Mouse (Mus musculus): ENCODE results near the gene Aknad1. TPM values are rescaled to one million over a fixed set of nuclear protein-coding genes. Genes with fewer than 3 reads are reported as not detected.

Gene Aknad1
- total and polyA plus RNA-seq, 3 experiments: not detected

- Histone ChIP-seq H3K9me3 (replicated peaks; ENCODE audit: low read length) (no peaks in the 10 kb centered on the region), H3K36me3 (replicated peaks in 1 of 2; ENCODE audit: control insufficient read depth in 1 of 2, insufficient read depth in 1 of 2, low read length in 1 of 2) (no peaks in the 10 kb centered on the region), H3K79me2 (replicated peaks; ENCODE audit: control insufficient read depth, extremely low read depth, insufficient read depth, poor library complexity, severe bottlenecking) (no peaks in the 10 kb centered on the region), H3K27me3 (replicated peaks) (no peaks in the 10 kb centered on the region), H3K4me1 (ENCODE audit: control insufficient read depth in 1 of 2, insufficient read depth in 2 of 2) (no peaks in the 10 kb centered on the region), H3K4me3 (replicated peaks in 1 of 3; ENCODE audit: low read depth in 2 of 3, low read length in 2 of 3, poor library complexity in 1 of 3) (no peak overlapping the region), H3K4me2 (ENCODE audit: insufficient read depth, low read depth, poor library complexity, severe bottlenecking) (no peak overlapping the region), H3K27ac (ENCODE audit: insufficient read depth, low read depth) (no peak overlapping the region), H3K9ac (ENCODE audit: insufficient read depth, low read depth) (no peak overlapping the region)
- dilution Hi-C loops (cut with MboI; ENCODE audit: extremely low pct_ligation_motif_present, extremely low pct_unique_long_range_greater_than_20kb, low sequenced_read_pairs) (no loop called here), in situ Hi-C loops (cut with MboI; ENCODE audit: low pct_ligation_motif_present, low pct_unique_long_range_greater_than_20kb, low sequenced_read_pairs) (no loop called here)
- TF ChIP-seq MXI1 (IDR thresholded peaks at IDR 0.05; ENCODE audit: low read depth, low read length) (no peak), MAZ (IDR thresholded peaks at IDR 0.05; ENCODE audit: low read depth, low read length) (no peak), MAX (IDR thresholded peaks at IDR 0.05; ENCODE audit: low read length) (no peak), POLR2A (IDR thresholded peaks at IDR 0.05; ENCODE audit: low read depth, low read length) (no peak), SMC3 (IDR thresholded peaks at IDR 0.05; ENCODE audit: low read depth, low read length) (no peak), E2F4 (IDR thresholded peaks at IDR 0.05; ENCODE audit: insufficient replicate concordance, low read depth, low read length) (no peak), KAT2A (IDR thresholded peaks at IDR 0.05; ENCODE audit: insufficient replicate concordance, low read length) (no peak), TBP (conservative IDR thresholded peaks at IDR 0.05; ENCODE audit: low read depth, low read length) (no peak)
- DNase-seq (ENCODE audit: extremely low read depth): no peak
Measured at GRCm38 (mm10) chr3:108757570-108757969, 18.1 kb downstream of the Aknad1 start.

DNA sequence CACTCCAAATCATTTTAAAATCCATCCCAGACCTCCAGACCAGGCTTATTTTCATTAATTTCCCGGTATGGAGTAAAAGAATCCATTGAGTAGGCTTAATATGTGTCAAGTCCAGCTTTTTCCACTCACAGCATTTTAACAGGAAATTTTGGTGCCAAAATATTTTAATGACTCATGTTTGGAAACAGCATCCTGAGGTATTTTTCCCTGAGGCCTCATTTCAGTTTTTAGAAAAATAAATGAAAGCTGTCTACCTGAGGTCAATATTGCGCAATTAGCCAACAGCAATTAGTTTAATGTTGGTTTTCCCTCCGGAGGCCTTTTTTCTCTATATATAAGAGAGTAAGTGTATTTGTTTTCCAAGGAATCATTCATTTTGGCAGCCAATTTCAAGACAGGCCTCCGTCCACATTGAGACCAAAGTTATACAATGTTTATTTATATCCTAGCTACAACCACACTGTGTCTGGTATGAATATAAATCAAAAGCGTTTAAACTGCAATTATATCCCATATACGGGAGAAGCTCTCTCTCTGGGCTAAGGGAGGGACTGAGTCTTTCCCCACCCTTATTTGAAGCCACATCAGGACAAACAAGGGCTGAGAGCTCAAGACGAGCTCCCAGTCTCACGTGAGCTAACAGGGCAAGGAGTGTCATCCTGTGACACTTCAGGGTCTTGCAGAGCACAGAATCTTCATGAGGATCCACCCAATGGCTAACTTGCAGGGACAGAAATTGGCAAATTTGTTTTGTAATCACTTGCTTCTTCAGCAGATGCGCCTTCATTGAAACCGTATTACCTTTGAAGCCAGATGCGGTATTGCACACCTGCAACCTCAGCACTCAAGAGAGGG, 20.3 kb downstream of the Aknad1 start:
- H3K9ac ChIP-seq (ENCODE audit: insufficient read depth, low read depth): no peak overlapping the region
- DNase-seq (ENCODE audit: extremely low read depth): no peak
- no peaks in the 10 kb centered on the region for H3K79me2 ChIP-seq (replicated peaks; ENCODE audit: control insufficient read depth, extremely low read depth, insufficient read depth, poor library complexity, severe bottlenecking)
- H3K4me3 ChIP-seq (replicated peaks in 1 of 3; ENCODE audit: low read depth in 2 of 3, low read length in 2 of 3, poor library complexity in 1 of 3): no peak overlapping the region
- H3K27ac ChIP-seq (ENCODE audit: insufficient read depth, low read depth): no peak overlapping the region
- H3K36me3 ChIP-seq (replicated peaks in 1 of 2; ENCODE audit: control insufficient read depth in 1 of 2, insufficient read depth in 1 of 2, low read length in 1 of 2): no peaks in the 10 kb centered on the region
- H3K4me1 ChIP-seq (ENCODE audit: control insufficient read depth in 1 of 2, insufficient read depth in 2 of 2): no peaks in the 10 kb centered on the region
- in situ Hi-C loops (cut with MboI; ENCODE audit: low pct_ligation_motif_present, low pct_unique_long_range_greater_than_20kb, low sequenced_read_pairs) (no loop called here), dilution Hi-C loops (cut with MboI; ENCODE audit: extremely low pct_ligation_motif_present, extremely low pct_unique_long_range_greater_than_20kb, low sequenced_read_pairs) (no loop called here)
- H3K9me3 ChIP-seq (replicated peaks; ENCODE audit: low read length): no peaks in the 10 kb centered on the region
- no peak for TF ChIP-seq UBTF (IDR thresholded peaks at IDR 0.05; ENCODE audit: low read depth, low read length)
- TF ChIP-seq GABPA (IDR thresholded peaks at IDR 0.05; ENCODE audit: insufficient replicate concordance, low read depth, low read length): no peak
- TF ChIP-seq TCF12 (IDR thresholded peaks at IDR 0.05; ENCODE audit: low read depth, low read length): no peak
- no peak for TF ChIP-seq MEF2A (IDR thresholded peaks at IDR 0.05; ENCODE audit: borderline replicate concordance, low read depth, low read length)
- no peak for TF ChIP-seq NRF1 (IDR thresholded peaks at IDR 0.05; ENCODE audit: low read depth, low read length)
- TF ChIP-seq MAFK (IDR thresholded peaks at IDR 0.05; ENCODE audit: insufficient replicate concordance, low read length): no peak
- no peak for TF ChIP-seq USF1 (IDR thresholded peaks at IDR 0.05; ENCODE audit: low read depth, low read length)
- TF ChIP-seq USF2 (conservative IDR thresholded peaks at IDR 0.05; ENCODE audit: low read depth, low read length): no peak
- no peak for TF ChIP-seq RCOR1 (conservative IDR thresholded peaks at IDR 0.05; ENCODE audit: low read depth, low read length)
- TF ChIP-seq ZNF384 (IDR thresholded peaks at IDR 0.05; ENCODE audit: low read depth, low read length): no peak
- no peak for TF ChIP-seq MXI1 (IDR thresholded peaks at IDR 0.05; ENCODE audit: low read depth, low read length)
- no peak for TF ChIP-seq MAZ (IDR thresholded peaks at IDR 0.05; ENCODE audit: low read depth, low read length)
- TF ChIP-seq E2F4 (IDR thresholded peaks at IDR 0.05; ENCODE audit: insufficient replicate concordance, low read depth, low read length): no peak
- TF ChIP-seq BHLHE40 (IDR thresholded peaks at IDR 0.05; ENCODE audit: low read depth, low read length): no peak
- no peak for TF ChIP-seq ELF1 (IDR thresholded peaks at IDR 0.05; ENCODE audit: low read depth, low read length)
- TF ChIP-seq CHD2 (IDR thresholded peaks at IDR 0.05; ENCODE audit: low read length): no peak
- TF ChIP-seq MAX (IDR thresholded peaks at IDR 0.05; ENCODE audit: low read length): no peak
- no peak for TF ChIP-seq ZMIZ1 (IDR thresholded peaks at IDR 0.05; ENCODE audit: low read depth, low read length)
- TF ChIP-seq NELFE (IDR thresholded peaks at IDR 0.05; ENCODE audit: low read depth, low read length): no peak
- H3K27me3 ChIP-seq (replicated peaks): no peaks in the 10 kb centered on the region
- H3K4me2 ChIP-seq (ENCODE audit: insufficient read depth, low read depth, poor library complexity, severe bottlenecking): no peak overlapping the region
